Mouse (Mus musculus) liver, adult 2 months (tissue): ENCODE measurements around the gene Batf2.

Experiments used
- CTCF ChIP-seq: fragments of 200-500 bp; IDR thresholded peaks from 2 replicates; pipeline ENCODE4 v1.5.1; 2011; ENCODE audit warnings: low read depth, low read length, control low read depth
- POLR2A ChIP-seq: fragments of 200-500 bp; IDR thresholded peaks from 2 replicates; pipeline ENCODE4 v1.6.1; 2011; ENCODE audit warnings: low read length, control low read depth; ENCODE audit not compliant: insufficient read depth; ENCODE audit errors: extremely low read depth

DNA sequence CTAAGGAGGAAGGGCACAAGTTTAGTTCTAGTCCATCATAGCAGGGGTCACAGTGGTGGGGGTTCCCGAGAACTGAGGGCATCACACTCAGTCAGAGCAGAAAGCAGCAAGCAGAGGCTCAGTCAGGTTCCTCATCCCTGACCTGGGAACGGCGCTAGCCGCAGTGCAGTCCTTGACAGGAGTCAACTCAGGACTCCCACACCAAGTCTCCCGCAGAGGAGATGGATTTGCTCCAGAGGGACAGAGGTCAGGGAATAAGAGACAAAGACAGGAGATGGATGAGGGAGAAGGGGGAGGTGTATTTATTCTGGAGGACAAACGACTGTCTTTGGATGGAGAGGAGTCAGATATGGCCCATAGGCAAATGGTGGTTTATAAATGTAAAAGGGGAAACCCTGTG lies 27.7 kb upstream of the Batf2 start:
- TF ChIP-seq CTCF (no peak), POLR2A (no peak)
